Mouse (Mus musculus) lung, embryonic 14.5 days (tissue): Measurements from ENCODE around the gene Ift57. TPM values are rescaled to one million over a fixed set of nuclear protein-coding genes. Genes with fewer than 3 reads are reported as not detected.

Experiments used
- ATAC-seq: fragments of 200-750 bp; cut with Nextera tagmentation; 2 replicates; pipeline ENCODE4 v1.8.0; 2017; ENCODE audit warnings: mild to moderate bottlenecking, moderate TSS enrichment, moderate library complexity; ENCODE audit not compliant: insufficient read depth
- DNase-seq: peaks from one replicate; pipeline ENCODE4 v3.0.0-alpha.2; 2015
- H3K27ac ChIP-seq: fragments of 300-500 bp; sonication (generic); 2 replicates; pipeline ENCODE4 v1.5.1; 2014; ENCODE audit warnings: low read depth, mild to moderate bottlenecking, moderate library complexity
- H3K27me3 ChIP-seq: fragments of 300-500 bp; sonication (generic); 2 replicates; pipeline ENCODE4 v1.6.1; 2014; ENCODE audit warnings: low read length, control low read depth; ENCODE audit not compliant: insufficient read depth
- H3K36me3 ChIP-seq: fragments of 300-500 bp; sonication (generic); 2 replicates; pipeline ENCODE4 v1.6.1; 2014; ENCODE audit warnings: control low read depth; ENCODE audit not compliant: insufficient read depth
- H3K4me1 ChIP-seq: fragments of 300-500 bp; sonication (generic); 2 replicates; pipeline ENCODE4 v1.6.1; 2014; ENCODE audit warnings: antibody characterized with exemption, control low read depth; ENCODE audit not compliant: insufficient read depth
- H3K4me2 ChIP-seq: fragments of 300-500 bp; sonication (generic); 2 replicates; pipeline ENCODE4 v1.6.1; 2014; ENCODE audit warnings: mild to moderate bottlenecking
- H3K4me3 ChIP-seq: fragments of 300-500 bp; sonication (generic); 2 replicates; pipeline ENCODE4 v1.5.1; 2014; ENCODE audit warnings: low read depth, low read length
- H3K9ac ChIP-seq: fragments of 300-500 bp; sonication (generic); 2 replicates; pipeline ENCODE4 v1.6.1; 2014
- H3K9me3 ChIP-seq: fragments of 300-500 bp; sonication (generic); 2 replicates; pipeline ENCODE4 v1.6.1; 2016; ENCODE audit warnings: low read depth, low read length, control low read depth
- CTCF ChIP-seq: IDR thresholded peaks from 2 replicates; pipeline ENCODE4 v1.5.1; 2016; ENCODE audit warnings: antibody characterized with exemption, low read depth
- WGBS: fragments of 180-500 bp; shearing (Covaris S2); extraction: QIAGEN DNeasy Blood & Tissue Kit; methylation state at CpG from one replicate; pipeline ENCODE4 v1.1.7; 2014; 5-methylcytosine and 5-hydroxymethylcytosine counted together
- polyA plus RNA-seq: library from polyadenylated mRNA; unstranded; fragments of >200 nt; fragmentation: Nextera tagmentation; extraction: Ambion mirVana; gene quantifications from 2 replicates; pipeline ENCODE4 v1.2.1, GENCODE M21; 2014

Ift57 gene
- polyA plus RNA-seq, 1 experiment from 2014 or later = 31.9 TPM

- Histone ChIP-seq H3K27me3 (no peaks in the 10 kb centered on the region), H3K9me3 (no peaks in the 10 kb centered on the region), H3K36me3 (no peaks in the 10 kb centered on the region), H3K4me2 (no peak overlapping the region), H3K9ac (no peak overlapping the region), H3K27ac (no peak overlapping the region), H3K4me3 (no peak overlapping the region), H3K4me1 (no peaks in the 10 kb centered on the region)
- DNase-seq = no peak
- ATAC-seq = no peak
- 79% methylated on average over 12 of the region's 12 CpGs for WGBS
- no peak for TF ChIP-seq CTCF
Observed at GRCm38 (mm10) chr16:49770320-49771189, 71.5 kb downstream of the Ift57 start.

GRCm38 (mm10) chr16:49771609-49772396 is 72.8 kb downstream of the Ift57 start:
- DNase-seq (no peak), ATAC-seq (no peak)
- no peak for TF ChIP-seq CTCF
- Histone ChIP-seq H3K9ac (no peak overlapping the region), H3K27me3 (no peaks in the 10 kb centered on the region), H3K4me3 (no peak overlapping the region), H3K9me3 (no peaks in the 10 kb centered on the region), H3K27ac (0 out of 2 replicates have a peak overlapping the region, but pooled peaks have one; percentile 8), H3K4me2 (no peak overlapping the region), H3K4me1 (no peaks in the 10 kb centered on the region), H3K36me3 (no peaks in the 10 kb centered on the region)
- whole genome bisulfite sequencing = 73% methylated on average over 7 of the region's 7 CpGs

GRCm38 (mm10) chr16:49772576-49772975 is 73.5 kb downstream of the Ift57 start:
- ATAC-seq (no peak), DNase-seq (no peak)
- Histone ChIP-seq H3K9ac (no peak overlapping the region), H3K27me3 (no peaks in the 10 kb centered on the region), H3K4me2 (no peak overlapping the region), H3K36me3 (no peaks in the 10 kb centered on the region), H3K27ac (no peak overlapping the region), H3K4me3 (no peak overlapping the region), H3K9me3 (no peaks in the 10 kb centered on the region), H3K4me1 (no peaks in the 10 kb centered on the region)
- TF ChIP-seq CTCF = no peak
- WGBS = 23% methylated on average over 1 of the region's 1 CpGs

- no peak overlapping the region for H3K27ac ChIP-seq
- no peak overlapping the region for H3K9ac ChIP-seq
- no peak for TF ChIP-seq CTCF
- H3K9me3 ChIP-seq = no peaks in the 10 kb centered on the region
- no peak overlapping the region for H3K4me3 ChIP-seq
- H3K36me3 ChIP-seq = no peaks in the 10 kb centered on the region
- 80% methylated on average over 1 of the region's 1 CpGs for WGBS
- no peaks in the 10 kb centered on the region for H3K4me1 ChIP-seq
- DNase-seq = no peak
- no peaks in the 10 kb centered on the region for H3K27me3 ChIP-seq
- ATAC-seq = no peak
- H3K4me2 ChIP-seq = no peak overlapping the region
Observed at GRCm38 (mm10) chr16:49773068-49773467, 74.0 kb downstream of the Ift57 start.

- DNase-seq (no peak), ATAC-seq (no peak)
- Histone ChIP-seq H3K4me3 (no peak overlapping the region), H3K27ac (no peak overlapping the region; the same call in 1 of the 2 replicates), H3K9me3 (no peaks in the 10 kb centered on the region), H3K4me2 (no peak overlapping the region), H3K36me3 (no peaks in the 10 kb centered on the region), H3K9ac (no peak overlapping the region), H3K27me3 (no peaks in the 10 kb centered on the region), H3K4me1 (no peaks in the 10 kb centered on the region)
- no peak for TF ChIP-seq CTCF
- WGBS = 78% methylated on average over 18 of the region's 18 CpGs
Observed at GRCm38 (mm10) chr16:49774059-49775001, 75.3 kb downstream of the Ift57 start.
